Mouse (Mus musculus): ENCODE measurements at regions not wholly inside any gene's neighbourhood (a gene's known extent, or its start where the extent isn't known, plus 50 kb on each side); places are given as distances from the start of the nearest gene placed in this dataset.

DNA sequence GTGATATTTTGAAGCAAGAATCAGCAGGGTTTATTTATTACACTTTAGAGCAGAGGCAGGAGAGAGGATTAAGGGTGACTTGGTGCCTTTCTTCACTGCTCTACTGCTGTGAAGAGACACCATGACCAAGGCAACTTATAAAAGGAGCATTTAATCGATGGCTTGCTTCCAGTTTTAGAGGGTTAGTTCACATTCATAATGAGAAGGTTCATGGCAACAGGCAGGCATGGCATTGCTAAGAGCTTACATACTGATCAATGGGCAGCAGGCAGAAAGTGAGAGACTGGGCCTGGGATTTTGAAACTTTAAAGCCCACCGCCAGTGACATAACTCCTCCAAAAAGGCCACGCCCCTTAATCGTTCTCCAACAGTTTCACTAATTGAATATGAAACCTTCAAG is 89.7 kb upstream of the Frmd4a start:
- Histone ChIP-seq H3K9ac (ENCODE audit: low read depth, low read length) (no peak overlapping the region), H3K9me3 (replicated peaks; ENCODE audit: low read length) (no peaks in the 10 kb centered on the region), H3K27ac (no peak overlapping the region), H3K4me3 (replicated peaks; ENCODE audit: low read depth, low read length) (no peak overlapping the region), H3K4me2 (ENCODE audit: low read length) (no peak overlapping the region), H3K27me3 (ENCODE audit: insufficient read depth, low read length) (no peaks in the 10 kb centered on the region), H3K4me1 (replicated peaks; ENCODE audit: insufficient read depth, low read length) (no peaks in the 10 kb centered on the region), H3K36me3 (ENCODE audit: insufficient read depth, low read length) (no peaks in the 10 kb centered on the region)
- TF ChIP-seq CTCF (IDR thresholded peaks at IDR 0.05; ENCODE audit: low read depth), result no peak
- DNase-seq (ENCODE audit: low spot score) (no peak), ATAC-seq (replicated peaks; ENCODE audit: low FRiP score, low read depth) (no peak)
- 85% methylated on average over 4 of the region's 4 CpGs for WGBS

DNA sequence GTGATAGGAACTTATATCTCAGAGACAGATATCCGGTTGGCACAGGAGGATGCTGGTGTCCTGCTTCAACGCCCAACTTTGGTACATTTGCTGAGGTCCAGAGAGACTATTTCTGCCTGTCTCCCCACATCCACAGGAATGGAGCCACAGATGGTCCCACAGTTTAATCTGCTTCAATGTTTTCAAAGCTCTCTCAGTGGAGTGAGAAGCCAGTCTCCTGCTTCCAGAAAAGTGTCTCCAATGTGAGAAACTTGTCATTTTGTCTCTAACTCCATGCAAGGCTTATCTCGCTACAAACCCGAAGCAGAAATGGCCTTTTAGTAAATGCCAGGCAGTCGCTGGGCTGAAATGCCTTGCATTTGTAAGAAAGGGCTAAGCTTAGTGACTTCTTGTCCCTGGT is 86.9 kb upstream of the Frmd4a start:
- no peaks in the 10 kb centered on the region for H3K27me3 ChIP-seq (ENCODE audit: insufficient read depth, low read length)
- H3K4me3 ChIP-seq (replicated peaks; ENCODE audit: low read depth, low read length), result no peak overlapping the region
- DNase-seq (ENCODE audit: low spot score) (no peak), ATAC-seq (replicated peaks; ENCODE audit: low FRiP score, low read depth) (no peak)
- H3K9ac ChIP-seq (ENCODE audit: low read depth, low read length), result no peak overlapping the region
- TF ChIP-seq CTCF (IDR thresholded peaks at IDR 0.05; ENCODE audit: low read depth), result no peak
- no peak overlapping the region for H3K27ac ChIP-seq
- no peaks in the 10 kb centered on the region for H3K9me3 ChIP-seq (replicated peaks; ENCODE audit: low read length)
- no peak overlapping the region for H3K4me2 ChIP-seq (ENCODE audit: low read length)
- no peaks in the 10 kb centered on the region for H3K36me3 ChIP-seq (ENCODE audit: insufficient read depth, low read length)
- 87% methylated on average over 5 of the region's 5 CpGs for WGBS
- no peaks in the 10 kb centered on the region for H3K4me1 ChIP-seq (replicated peaks; ENCODE audit: insufficient read depth, low read length)

DNA sequence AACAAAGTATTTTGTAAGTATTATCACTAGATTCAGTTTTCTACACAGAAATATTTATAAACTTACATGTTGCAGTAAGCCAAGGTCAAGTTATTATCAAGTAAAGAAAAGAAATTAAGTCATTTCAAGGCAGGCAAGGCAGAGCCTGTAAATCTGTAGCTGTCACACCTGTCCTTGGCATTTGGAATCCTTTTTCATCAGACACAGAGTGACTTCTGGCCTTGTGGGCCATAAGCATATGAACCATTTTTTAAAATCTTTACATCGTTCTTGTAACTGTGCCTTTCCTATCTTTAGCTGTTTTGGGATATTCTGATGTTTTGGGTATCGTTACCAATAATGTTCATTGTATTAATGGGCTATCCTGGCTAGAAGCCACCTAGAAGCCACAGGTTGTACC is 76.7 kb upstream of the Frmd4a start:
- no peak for ATAC-seq (replicated peaks; ENCODE audit: low FRiP score, low read depth)
- H3K4me2 ChIP-seq (ENCODE audit: low read length), result no peak overlapping the region
- no peaks in the 10 kb centered on the region for H3K4me1 ChIP-seq (replicated peaks; ENCODE audit: insufficient read depth, low read length)
- no peaks in the 10 kb centered on the region for H3K9me3 ChIP-seq (replicated peaks; ENCODE audit: low read length)
- no peaks in the 10 kb centered on the region for H3K36me3 ChIP-seq (ENCODE audit: insufficient read depth, low read length)
- no peak overlapping the region for H3K9ac ChIP-seq (ENCODE audit: low read depth, low read length)
- H3K4me3 ChIP-seq (replicated peaks; ENCODE audit: low read depth, low read length), result no peak overlapping the region
- no peaks in the 10 kb centered on the region for H3K27me3 ChIP-seq (ENCODE audit: insufficient read depth, low read length)
- TF ChIP-seq CTCF (IDR thresholded peaks at IDR 0.05; ENCODE audit: low read depth), result no peak
- DNase-seq (ENCODE audit: low spot score), result no peak
- WGBS, result 77% methylated on average over 2 of the region's 2 CpGs
- no peak overlapping the region for H3K27ac ChIP-seq

DNA sequence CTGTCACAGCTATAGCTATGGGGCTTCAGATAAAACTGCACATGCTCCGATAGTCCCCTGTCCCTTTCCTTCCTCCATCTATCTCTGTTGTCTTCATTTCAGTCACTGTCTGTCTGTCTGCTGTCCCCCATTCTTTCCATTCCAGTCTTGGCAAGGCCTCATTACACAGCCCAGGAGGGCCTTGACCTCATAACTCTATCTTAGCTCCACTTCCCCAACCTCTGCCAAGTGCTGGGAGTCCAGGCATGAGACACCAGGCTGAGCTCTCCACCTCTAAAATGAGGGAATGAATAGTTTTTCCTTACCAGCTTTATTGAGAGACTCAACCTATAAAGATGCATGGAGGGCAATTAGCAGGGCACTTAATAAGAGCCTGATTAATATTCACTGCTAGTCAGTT is 76.0 kb upstream of the Frmd4a start:
- ATAC-seq (replicated peaks; ENCODE audit: low FRiP score, low read depth), result no peak
- no peak overlapping the region for H3K4me3 ChIP-seq (replicated peaks; ENCODE audit: low read depth, low read length)
- no peaks in the 10 kb centered on the region for H3K27me3 ChIP-seq (ENCODE audit: insufficient read depth, low read length)
- DNase-seq (ENCODE audit: low spot score), result no peak
- 91% methylated on average over 1 of the region's 1 CpGs for WGBS
- no peak overlapping the region for H3K27ac ChIP-seq
- no peaks in the 10 kb centered on the region for H3K4me1 ChIP-seq (replicated peaks; ENCODE audit: insufficient read depth, low read length)
- TF ChIP-seq CTCF (IDR thresholded peaks at IDR 0.05; ENCODE audit: low read depth), result no peak
- no peaks in the 10 kb centered on the region for H3K9me3 ChIP-seq (replicated peaks; ENCODE audit: low read length)
- no peak overlapping the region for H3K4me2 ChIP-seq (ENCODE audit: low read length)
- no peak overlapping the region for H3K9ac ChIP-seq (ENCODE audit: low read depth, low read length)
- H3K36me3 ChIP-seq (ENCODE audit: insufficient read depth, low read length), result no peaks in the 10 kb centered on the region

DNA sequence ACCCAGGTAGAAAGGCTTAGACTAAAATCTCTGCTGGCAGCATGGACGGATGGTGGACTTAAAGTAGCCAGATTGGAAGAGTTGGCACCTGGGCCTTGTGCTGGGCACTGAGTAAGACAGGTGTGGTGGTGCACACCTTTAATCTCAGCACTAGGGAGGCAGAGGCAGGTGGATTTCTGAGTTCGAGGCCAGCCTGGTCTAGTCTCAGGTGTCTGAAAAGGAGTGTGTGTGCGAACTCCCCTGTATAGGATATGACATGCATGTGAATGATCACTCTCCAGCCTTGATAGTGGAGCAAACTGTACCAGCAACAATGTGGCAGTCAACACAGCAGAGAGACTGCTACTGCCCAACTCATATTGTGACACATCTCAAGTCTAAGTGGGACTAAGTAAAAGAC is 70.1 kb upstream of the Frmd4a start:
- TF ChIP-seq CTCF (IDR thresholded peaks at IDR 0.05; ENCODE audit: low read depth), result no peak
- Histone ChIP-seq H3K36me3 (ENCODE audit: insufficient read depth, low read length) (no peaks in the 10 kb centered on the region), H3K9me3 (replicated peaks; ENCODE audit: low read length) (no peaks in the 10 kb centered on the region), H3K27me3 (ENCODE audit: insufficient read depth, low read length) (no peaks in the 10 kb centered on the region), H3K4me1 (replicated peaks; ENCODE audit: insufficient read depth, low read length) (no peaks in the 10 kb centered on the region), H3K4me3 (replicated peaks; ENCODE audit: low read depth, low read length) (no peak overlapping the region), H3K27ac (no peak overlapping the region), H3K9ac (ENCODE audit: low read depth, low read length) (no peak overlapping the region), H3K4me2 (ENCODE audit: low read length) (no peak overlapping the region)
- no peak for ATAC-seq (replicated peaks; ENCODE audit: low FRiP score, low read depth)
- WGBS, result 90% methylated on average over 3 of the region's 3 CpGs
- no peak for DNase-seq (ENCODE audit: low spot score)

DNA sequence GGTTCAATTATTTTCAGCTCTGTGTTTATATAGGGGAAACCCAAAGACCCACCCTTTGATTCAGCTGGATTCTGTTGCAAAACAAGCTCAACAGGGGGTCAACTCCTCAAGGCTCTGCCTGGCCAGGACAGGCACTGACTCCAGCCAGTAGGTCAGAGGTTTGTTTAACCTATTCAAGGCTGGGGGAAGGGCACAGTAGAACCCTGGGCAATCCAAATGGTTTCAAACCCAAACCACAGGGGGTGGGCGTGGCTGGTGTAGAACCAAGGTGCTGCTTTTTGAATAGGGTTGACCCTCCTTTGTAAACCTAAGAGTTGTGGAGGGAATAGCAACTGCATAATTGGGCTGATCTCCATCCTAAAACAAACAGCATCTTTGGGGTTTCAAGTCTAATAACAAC is 69.2 kb upstream of the Frmd4a start:
- ATAC-seq (replicated peaks; ENCODE audit: low FRiP score, low read depth) (no peak), DNase-seq (ENCODE audit: low spot score) (no peak)
- no peak for TF ChIP-seq CTCF (IDR thresholded peaks at IDR 0.05; ENCODE audit: low read depth)
- Histone ChIP-seq H3K4me1 (replicated peaks; ENCODE audit: insufficient read depth, low read length) (no peaks in the 10 kb centered on the region), H3K9me3 (replicated peaks; ENCODE audit: low read length) (no peaks in the 10 kb centered on the region), H3K9ac (ENCODE audit: low read depth, low read length) (no peak overlapping the region), H3K36me3 (ENCODE audit: insufficient read depth, low read length) (no peaks in the 10 kb centered on the region), H3K27me3 (ENCODE audit: insufficient read depth, low read length) (no peaks in the 10 kb centered on the region), H3K4me3 (replicated peaks; ENCODE audit: low read depth, low read length) (no peak overlapping the region), H3K27ac (no peak overlapping the region), H3K4me2 (ENCODE audit: low read length) (no peak overlapping the region)
- 63% methylated on average over 1 of the region's 1 CpGs for WGBS

DNA sequence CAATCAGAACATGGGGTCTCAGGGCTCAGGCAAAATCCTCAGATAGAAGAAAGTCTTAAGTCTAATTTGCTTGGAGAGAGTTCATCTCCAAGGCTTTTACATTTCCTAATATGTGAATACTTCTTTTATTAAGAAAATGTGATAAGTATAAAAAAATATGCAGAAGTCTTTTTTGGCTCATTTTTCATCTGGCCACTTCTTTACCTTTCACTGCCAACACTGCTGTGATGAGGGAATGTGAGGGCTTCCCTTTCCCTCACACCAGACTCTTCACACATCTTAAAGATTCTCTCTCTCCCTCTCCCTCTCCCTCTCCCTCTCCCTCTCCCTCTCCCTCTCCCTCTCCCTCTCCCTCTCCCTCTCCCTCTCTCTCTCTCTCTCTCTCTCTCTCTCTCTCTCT is 60.0 kb upstream of the Frmd4a start:
- Histone ChIP-seq H3K4me3 (replicated peaks; ENCODE audit: low read depth, low read length) (no peak overlapping the region), H3K27me3 (ENCODE audit: insufficient read depth, low read length) (no peaks in the 10 kb centered on the region; the same call in 1 of the 2 replicates), H3K36me3 (ENCODE audit: insufficient read depth, low read length) (no peaks in the 10 kb centered on the region), H3K4me2 (ENCODE audit: low read length) (no peak overlapping the region), H3K9me3 (replicated peaks; ENCODE audit: low read length) (no peaks in the 10 kb centered on the region), H3K4me1 (replicated peaks; ENCODE audit: insufficient read depth, low read length) (no peaks in the 10 kb centered on the region), H3K9ac (ENCODE audit: low read depth, low read length) (no peak overlapping the region), H3K27ac (no peak overlapping the region)
- DNase-seq (ENCODE audit: low spot score), result no peak
- ATAC-seq (replicated peaks; ENCODE audit: low FRiP score, low read depth), result no peak
- no peak for TF ChIP-seq CTCF (IDR thresholded peaks at IDR 0.05; ENCODE audit: low read depth)
